Mouse (Mus musculus): Measurements from ENCODE around the gene Ftl1.
"Not testable (repeated sequence)": the region's sequence is repeated elsewhere in the genome, so short reads cannot be mapped to it uniquely, and the experiment has no call there.

The Ftl1 gene

DNA sequence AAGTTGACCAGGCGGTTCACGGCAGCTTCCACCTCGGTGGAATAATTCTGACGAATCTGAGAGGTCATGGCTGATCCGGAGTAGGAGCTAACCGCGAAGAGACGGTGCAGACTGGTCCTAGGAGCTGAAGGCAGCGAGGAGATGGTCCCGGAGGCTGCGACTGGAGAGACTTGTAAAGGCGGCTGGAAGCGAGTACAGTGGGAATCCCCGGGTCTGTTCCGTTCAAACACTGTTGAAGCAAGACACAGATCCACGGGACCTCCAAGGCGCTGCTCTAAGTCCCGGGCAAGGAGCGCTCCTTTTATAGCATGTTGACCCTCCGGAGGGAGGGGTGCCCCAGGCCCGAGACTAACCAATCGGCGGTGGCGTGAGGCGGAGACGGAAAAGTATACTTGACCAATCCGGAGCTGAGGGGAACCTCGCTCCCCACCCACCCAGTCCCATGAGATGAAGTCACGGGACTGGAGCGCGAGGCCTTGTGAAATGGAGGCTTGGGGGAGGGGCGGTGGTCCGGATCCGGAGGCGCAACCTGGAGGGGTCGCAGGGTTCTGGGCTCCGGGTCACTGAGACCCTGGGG, at the start of gene Ftl1:
Gene Ftl1 (minus strand): TSS at position 321 of the 577 bp plus-strand sequence.
- peak; percentile 96 for DNase-seq (ENCODE audit: low read depth, low spot score)

DNA sequence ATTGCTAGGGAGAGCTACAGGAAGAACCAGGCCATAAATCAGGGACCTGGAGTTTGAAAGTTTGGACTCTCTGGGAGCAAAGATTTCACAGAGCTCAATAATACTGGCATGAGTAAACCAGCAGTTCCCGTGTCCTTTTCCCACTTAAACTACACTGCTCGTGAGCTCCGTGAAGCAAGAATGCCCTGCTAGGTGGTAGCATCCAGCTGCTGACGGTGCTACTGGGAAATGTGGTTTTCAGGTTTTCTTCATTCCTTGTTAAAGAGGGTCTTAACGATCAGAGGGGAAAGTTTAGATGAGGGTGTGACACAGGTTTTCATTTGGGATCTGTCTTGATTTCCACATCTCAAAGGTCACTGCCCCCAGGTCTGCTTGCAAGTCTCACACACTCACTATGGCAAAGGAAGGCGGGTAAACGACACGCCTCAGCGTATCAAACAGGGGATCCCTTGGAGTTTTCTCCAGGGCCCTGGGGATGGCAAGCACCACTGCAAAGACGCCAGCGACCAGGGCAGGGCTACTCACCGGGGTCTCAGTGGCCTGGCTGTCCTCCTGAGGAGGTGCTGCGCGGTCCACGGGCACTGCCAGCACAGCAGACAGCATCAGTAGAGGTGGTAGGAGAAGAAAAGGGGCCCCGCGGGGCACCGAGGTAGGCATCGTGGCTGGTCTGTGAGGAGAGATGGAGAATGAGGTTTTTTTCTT, 49.6 kb upstream of the Ftl1 start:
- no peak for DNase-seq (ENCODE audit: low read depth, low spot score)

DNA sequence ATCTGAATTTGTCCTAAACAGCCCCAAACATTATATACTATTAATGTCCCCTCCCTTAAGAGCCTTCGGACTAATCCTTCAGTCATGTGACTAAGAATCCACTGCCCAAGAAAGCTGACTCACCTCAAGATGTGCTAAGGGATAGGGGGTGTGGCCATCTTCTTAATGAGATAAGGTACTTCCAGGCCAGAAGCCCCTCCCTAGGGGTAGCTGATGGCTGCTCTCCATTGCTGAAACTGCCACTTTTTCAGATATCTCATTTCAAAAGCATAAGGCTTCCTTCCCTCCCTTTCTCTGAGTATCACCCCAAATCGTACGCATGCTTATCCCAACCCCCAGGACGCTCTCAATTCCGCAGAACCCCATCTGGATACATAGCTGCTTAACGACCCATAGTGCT, 48.9 kb upstream of the Ftl1 start:
- no peak for DNase-seq (ENCODE audit: low read depth, low spot score)

DNA sequence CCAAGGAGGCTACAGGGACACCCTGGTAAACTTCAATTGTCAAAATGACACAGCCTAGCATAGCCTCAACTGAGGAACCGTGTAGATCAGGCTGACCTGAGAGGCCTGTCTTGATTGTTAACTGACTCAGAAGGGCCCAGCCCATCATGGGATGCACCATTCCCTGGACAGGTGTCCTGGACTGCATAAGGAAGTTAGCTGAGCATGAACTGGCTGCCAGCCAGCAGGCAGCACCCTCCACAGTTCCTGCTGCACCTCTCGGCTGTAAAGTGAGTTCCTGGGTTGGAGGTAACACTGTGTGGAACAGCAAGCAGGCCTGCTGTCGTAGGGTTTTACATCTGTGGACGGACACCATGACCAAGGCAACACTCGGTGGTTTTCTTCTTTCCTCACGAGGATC, 47.9 kb upstream of the Ftl1 start:
- no peak for DNase-seq (ENCODE audit: low read depth, low spot score)

DNA sequence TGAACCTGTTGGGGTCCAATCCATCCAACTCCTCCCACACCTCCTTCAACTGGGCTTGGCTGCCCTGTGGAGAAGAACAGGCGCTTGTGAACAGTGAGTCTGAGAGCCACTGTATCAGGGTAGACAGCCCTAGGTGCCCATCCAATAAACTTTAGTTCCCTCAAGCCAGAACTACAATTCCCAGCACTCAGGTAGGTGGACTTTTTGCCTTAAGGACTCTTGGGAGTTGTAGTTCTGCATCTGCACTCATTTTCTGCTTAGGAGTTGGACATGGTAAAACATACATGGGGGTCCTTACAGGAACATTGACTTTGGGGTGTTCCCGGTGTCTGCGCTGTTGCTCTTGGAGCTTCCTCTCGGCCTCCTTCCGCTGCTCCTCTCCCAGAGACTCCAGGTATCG, 38.7 kb upstream of the Ftl1 start:
- no peak for DNase-seq (ENCODE audit: low read depth, low spot score)

DNA sequence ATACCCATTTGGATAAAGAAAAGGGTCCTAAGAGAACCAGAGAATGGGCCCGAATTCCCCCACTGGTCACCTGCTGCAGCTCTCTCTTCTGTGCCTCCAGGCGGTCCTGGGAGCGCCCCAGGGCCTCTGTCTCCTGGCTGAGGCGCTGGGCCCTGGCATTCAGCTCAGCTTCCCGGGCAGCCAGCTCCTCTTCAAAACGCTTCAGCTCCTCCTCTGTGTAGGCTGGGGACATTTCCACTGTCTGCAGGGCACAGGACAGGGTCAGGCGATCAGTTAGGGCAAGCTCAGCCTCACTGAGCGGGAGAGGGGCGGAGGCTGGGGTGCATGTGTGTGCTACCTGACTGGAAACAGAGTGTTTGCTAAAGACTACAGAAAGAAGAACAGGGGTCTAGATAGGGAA, 34.9 kb upstream of the Ftl1 start:
- DNase-seq (ENCODE audit: low read depth, low spot score), result no peak

DNA sequence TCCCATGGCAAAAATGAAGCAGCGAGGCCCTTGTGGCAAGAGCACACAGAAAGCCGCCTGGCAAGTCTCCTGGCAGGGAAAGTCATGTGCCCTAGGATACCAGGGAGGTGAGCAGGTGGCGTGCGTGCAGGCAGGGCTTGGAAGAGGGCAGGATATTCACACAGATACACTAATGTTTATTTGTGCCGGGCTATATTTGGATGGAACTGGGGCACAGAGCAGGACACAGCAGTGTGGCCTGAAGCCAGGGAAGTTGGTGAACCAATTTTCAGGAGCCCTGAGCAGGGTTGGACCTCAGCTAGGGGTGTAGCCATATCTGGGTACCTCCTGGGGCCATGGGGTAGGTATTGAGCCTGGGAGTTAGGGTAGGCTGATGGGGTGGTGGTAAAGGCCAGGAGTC, 33.3 kb upstream of the Ftl1 start:
- DNase-seq (ENCODE audit: low read depth, low spot score), result no peak

DNA sequence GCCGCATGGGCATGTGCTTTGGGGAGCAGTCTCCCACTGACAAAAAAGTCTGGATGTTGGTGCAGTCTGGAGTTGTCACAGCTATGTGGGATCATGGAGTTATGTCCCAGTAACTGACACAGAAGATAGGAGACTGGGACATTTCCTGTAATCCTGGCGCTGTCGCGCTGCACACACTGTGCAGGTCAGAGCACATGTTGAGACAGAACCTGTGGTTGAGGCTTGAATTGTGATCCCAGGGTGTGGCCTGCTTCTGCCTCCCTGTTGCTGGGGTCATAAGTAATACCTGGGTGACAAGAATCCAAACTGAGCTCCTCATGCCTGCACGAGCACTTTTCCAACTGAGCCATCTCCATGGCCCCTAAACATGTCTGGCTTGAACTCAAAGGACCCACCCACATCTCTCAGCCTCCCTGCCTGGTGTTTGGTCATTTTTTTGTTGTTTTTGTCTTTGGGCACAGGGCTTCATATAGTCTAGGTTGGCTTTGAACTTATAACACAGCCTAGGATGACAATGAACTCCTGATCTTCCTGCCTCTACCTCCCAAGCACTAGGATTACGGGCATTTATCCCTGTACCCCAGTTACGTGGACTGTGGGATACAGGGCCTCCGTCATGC, 32.7 kb upstream of the Ftl1 start:
- DNase-seq (ENCODE audit: low read depth, low spot score), result no peak

DNA sequence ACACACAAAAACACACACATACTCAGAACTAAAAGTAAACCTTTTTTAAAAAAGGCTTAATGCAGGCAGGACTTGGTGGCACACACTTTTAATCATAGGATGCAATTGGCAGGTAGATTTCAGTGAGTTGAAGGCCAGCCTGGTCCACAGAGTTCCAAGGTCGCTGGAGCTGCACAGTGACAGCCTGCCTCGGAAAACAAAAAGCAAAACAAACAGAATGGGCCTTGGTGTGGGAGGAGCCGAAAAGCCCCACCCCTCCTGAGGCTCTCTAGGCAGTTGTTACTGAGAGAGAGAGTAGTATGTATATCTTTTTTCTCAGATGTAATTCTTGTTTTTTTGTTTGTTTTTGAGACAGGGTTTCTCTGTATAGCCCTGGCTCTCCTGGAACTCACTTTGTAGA, 31.6 kb upstream of the Ftl1 start:
- DNase-seq (ENCODE audit: low read depth, low spot score), result no peak

DNA sequence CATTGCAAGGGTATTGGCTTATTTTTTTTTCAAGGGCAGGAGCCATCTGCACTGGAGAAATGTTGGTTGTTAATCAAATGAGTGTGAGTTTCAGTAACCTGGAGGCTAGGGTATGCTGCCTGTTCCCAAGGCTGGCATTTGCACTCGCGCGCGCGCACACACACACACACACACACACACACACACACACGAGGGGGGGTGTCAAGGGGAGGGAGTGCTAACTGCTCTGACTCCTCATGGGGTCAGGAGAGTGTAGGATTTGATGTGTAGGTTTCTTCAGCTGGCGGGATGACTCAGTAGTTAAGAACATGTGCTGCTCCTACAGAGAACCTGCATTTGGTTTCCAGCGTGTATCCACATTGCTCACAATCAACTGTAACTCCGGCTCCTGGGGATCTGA, 31.1 kb upstream of the Ftl1 start:
- no peak for DNase-seq (ENCODE audit: low read depth, low spot score)

DNA sequence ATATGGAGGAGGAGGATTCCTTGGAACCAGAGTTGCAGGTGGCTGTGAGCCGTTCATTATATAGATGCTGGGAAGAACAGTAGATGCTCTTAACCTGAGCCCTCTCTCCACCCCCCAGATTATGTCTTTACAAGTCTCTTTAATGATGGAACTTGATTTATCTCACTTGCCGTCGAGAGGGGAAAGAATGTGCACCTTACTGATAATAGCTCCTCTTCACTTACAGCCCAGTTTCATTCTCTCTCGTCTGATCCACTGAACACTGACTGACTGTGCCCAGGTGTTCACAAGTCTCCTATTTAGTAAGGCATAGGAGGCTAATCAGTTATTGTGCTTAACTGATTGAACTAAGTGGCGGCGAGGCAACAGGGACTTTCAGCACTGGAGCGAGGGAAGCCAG, 29.9 kb upstream of the Ftl1 start:
- DNase-seq (ENCODE audit: low read depth, low spot score), result no peak

DNA sequence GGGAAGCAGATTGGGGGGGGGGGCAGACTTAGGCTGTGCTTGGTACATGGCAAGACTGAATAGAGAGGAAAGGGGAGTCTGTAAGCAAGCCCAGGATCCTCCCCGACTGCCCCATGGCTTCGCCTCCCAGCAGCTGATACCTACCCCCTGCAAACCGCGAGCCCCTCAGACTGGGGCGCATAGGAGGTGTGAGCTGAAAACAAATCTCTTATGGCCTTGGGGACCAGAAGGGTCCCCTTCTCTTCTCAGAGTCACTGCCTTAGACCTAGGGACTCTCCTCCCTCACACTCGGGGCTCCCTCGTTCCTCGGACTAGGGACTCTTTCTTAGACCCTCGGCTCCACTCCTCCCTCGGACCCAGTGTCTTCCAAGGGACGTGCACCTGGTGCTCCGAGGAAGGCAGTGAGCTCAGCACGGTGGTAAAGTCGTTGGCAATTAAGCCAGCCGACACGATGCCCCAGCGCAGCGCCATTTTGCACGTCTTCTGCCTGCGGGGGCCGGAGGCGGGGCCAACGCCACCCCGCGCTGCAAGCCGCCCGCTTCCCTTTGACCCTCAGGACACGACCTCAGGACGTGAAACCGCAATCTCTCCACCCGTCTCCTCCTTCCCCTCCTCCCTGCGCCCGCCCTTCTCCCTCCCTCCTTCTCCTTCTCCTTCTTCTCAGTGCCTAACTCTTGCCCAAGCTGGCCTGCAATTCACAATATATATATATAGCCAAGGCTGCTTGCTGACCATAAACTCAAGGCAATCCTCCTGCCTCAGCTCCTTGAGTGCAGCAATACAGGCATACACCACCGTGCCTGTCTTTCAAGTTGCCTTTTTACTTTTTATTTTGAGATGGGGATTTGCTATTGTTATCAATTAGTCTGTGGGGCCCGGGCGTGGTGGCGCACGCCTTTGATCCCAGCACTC, 28.9 kb upstream of the Ftl1 start, which contains the start of gene Dhdh:
Gene Dhdh (minus strand): TSS at position 513 of the 912 bp plus-strand sequence.
- no peak for DNase-seq (ENCODE audit: low read depth, low spot score)

DNA sequence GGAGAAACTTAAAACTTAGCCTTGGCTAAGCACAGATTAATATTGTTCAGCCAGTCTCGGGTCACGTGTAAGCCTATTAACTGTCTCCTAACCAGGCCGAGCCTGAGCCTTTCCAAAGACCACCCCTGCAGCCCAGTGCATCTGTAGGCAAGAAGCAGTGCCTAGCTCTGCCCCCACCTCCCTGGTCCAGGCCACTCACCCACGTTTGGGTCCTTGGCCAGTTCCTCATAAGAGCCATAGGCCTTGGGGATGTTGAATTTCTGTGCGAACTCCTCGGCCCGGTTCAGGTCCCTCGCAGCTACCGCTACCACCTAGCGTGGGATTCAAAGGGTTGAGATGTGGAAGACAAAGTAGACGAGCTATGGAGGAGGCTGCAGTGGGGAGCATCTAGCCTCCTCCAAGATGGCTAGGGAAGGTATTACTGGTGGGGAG, 28.2 kb upstream of the Ftl1 start:
- no peak for DNase-seq (ENCODE audit: low read depth, low spot score)

DNA sequence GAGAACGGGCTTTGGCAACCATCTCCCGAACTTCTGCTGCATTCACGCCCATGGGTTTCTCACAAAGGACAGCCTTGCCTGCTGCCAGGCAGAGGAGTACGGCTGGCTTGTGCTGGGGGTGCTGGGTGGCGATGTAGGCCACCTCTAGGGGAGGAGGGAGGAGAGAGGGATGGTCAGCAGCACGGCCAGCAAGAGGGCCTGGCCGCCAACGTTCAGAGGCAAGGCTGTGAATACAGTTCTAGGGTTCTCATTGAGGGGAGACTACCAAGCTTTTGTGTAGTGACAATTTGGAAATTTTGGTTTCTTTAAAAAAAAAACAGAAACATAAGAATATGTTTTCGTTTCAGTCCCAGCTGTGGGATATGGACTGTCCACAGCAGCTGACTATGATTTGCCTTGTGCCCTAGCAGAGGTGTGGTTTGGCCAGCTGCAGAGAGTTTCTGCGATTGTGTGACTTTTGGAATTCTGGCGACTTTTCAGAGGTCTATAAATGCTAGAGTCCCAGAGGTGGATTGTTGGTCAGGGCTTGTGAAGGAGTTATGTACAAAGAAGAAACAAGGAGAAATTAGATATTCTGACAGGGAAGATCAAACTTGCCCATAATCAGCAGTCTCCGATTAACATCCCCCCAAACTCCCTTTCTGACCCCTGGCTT, 27.2 kb upstream of the Ftl1 start, which contains the start of gene Gm45808:
Gene Gm45808 (minus strand): TSS at position 51 of the 655 bp plus-strand sequence.
- no peak for DNase-seq (ENCODE audit: low read depth, low spot score)

DNA sequence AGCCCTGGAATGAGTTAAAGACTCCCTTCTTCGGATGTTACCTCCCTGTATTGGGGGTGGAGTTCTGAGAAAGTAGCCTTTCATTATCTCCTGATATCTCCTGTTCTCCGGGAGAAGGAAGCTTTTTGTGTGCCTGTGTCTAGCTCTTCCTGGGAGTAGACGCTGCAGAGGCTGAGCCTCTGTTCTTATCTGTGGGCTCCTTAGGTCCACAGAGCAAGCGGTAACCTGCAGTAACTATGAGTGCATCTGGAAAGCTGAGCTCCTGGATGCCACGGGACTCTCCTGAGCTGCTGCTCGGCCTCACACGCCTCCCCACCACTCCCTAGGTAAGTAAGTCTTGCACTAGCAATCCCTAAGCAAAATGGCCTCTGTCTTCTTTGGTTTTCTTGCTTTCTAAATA, 26.5 kb upstream of the Ftl1 start:
- DNase-seq (ENCODE audit: low read depth, low spot score), result no peak

DNA sequence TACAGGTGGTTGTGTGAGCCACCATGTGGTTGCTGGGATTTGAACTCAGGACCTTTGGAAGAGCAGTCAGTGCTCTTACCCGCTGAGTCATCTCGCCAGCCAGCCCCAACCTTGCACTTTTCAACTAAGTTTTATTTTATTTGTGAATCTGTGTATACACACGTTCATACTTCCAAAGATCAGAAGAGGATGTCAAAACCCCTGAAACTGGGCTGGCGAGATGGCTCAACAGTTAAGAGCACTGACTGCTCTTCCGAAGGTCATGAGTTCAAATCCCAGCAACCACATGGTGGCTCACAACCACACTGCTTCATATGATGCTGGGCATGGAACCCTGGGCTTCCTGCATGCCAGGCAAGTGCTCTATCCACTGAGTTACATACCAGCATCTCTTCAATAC, 25.3 kb upstream of the Ftl1 start:
- DNase-seq (ENCODE audit: low read depth, low spot score), result not testable (repeated sequence)

DNA sequence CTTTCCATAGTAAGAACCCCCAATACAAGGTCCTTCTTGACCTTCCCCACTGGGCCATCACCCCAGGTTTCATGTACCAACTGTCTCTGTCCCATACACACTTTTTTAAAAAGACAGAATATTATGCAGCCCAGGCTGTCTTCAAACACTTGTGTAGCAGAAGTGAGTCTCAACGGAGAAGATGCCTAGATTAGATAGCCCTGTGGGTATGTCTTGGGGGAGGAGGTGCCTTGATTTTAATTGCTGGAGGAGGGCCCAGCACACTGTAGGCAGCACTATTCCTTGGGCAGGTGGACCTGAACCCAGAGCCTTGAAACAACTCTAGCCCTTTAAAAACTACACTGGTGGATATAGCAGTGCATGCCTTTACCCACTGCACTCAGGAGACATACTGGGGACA, 22.5 kb upstream of the Ftl1 start:
- DNase-seq (ENCODE audit: low read depth, low spot score), result no peak

DNA sequence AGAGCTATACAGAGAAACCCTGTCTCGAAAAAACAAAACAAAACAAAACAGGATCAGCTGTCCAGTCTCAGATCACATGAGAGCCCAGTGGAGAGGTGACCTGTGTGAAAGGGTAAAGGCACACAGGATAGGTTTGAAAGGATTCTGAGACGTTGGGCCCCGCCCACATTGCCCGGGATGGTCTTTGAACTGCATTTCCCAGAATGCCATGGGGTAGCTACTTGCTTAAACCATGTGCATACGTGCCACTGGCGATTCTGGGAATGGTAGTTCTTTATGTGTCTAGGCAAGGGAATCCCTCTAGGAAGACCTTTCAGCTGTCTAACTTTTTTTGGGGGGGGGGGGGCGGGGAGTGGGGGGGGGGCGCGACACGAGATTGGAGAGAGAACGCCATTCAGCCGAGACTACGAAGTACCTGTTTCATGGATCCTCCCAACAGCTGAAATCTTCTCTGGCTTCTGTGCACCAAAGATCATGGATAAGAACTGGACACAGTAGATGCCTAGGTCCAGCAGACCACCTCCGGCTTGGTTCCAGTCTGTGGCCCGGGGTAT, 21.8 kb upstream of the Ftl1 start, which contains the start of gene Tulp2:
Gene Tulp2 (plus strand): TSS at position 504 of the 554 bp plus-strand sequence.
- no peak for DNase-seq (ENCODE audit: low read depth, low spot score)

DNA sequence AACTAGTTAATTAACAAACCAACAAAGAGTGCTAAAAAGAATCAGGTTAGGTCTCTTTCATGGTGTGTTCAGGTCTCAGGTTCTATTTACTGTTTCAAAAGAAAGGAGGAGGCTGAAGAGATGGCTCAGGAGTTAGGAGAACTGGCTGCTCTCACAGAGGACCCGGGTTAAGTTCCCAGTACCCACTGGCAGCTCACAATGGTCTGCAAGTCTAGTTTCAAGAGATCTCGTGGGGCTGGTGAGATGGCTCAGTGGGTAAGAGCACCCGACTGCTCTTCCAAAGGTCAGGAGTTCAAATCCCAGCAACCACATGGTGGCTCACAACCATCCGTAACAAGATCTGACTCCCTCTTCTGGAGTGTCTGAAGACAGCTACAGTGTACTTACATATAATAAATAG, 20.6 kb upstream of the Ftl1 start:
- not testable (repeated sequence) for DNase-seq (ENCODE audit: low read depth, low spot score)

DNA sequence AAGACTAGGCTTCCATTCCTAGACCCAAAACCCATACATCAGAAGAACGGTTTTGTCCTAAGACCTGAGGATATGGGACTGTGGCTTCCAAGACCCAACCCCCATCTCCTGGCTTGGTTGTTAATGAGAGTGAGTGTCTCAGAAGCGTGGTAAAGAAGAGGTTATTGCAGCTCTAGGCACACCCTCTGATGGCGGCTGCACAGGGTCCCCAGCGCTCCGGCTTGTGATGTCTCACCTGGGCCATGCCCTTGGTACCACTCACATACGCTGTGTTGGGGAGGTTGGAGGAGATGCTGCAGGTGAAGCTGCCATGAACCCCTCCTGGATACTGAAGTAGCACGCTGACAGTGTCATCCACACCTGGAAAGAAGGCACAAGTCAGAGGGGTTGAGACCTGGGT, 19.1 kb upstream of the Ftl1 start:
- no peak for DNase-seq (ENCODE audit: low read depth, low spot score)

DNA sequence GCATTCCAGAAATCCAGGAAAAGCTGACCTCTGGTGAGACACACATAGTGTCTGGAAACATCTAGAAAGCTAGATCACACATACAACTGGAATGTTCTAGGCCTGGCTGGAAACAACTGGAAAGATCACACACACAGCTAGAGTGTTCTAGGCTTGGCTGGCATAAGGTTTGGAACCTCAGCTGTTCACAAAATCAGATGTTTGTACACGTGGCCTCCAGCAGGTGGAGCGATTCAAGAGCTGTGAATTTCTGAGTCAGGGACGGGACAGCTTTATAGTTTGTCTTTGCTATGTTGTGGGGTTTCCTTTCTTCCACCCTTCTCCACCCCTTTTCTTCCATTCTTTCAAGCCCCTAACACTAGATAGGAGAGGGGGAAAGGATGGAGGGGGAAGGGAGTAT, 17.3 kb upstream of the Ftl1 start:
- DNase-seq (ENCODE audit: low read depth, low spot score), result no peak

Measured in embryo, embryonic 11.5 days (tissue).